Mouse (Mus musculus) cerebral cortex, adult 2 months (tissue): ENCODE results near the gene Rnf34.

ENCODE experiments used
- WGBS: fragments of 180-500 bp; shearing (Covaris S2); methylation state at CpG from one replicate; pipeline ENCODE4 v1.1.7; 2018; 5-methylcytosine and 5-hydroxymethylcytosine counted together

Rnf34 gene

GRCm38 (mm10) chr5:122849521-122850318 lies at the start of gene Rnf34:
Rnf34 (plus strand) TSS chr5:122850048.
- under 1% methylated on average over 61 of the region's 61 CpGs for WGBS

GRCm38 (mm10) chr5:122800345-122801010 lies 49.4 kb upstream of the Rnf34 start:
- 67% methylated on average over 13 of the region's 13 CpGs for WGBS

GRCm38 (mm10) chr5:122801684-122802083 lies 48.2 kb upstream of the Rnf34 start:
- WGBS: 91% methylated on average over 8 of the region's 8 CpGs

- 80% methylated on average over 9 of the region's 9 CpGs for WGBS
Observed at GRCm38 (mm10) chr5:122802706-122803105, 47.1 kb upstream of the Rnf34 start.

- WGBS: 58% methylated on average over 3 of the region's 3 CpGs
Observed at GRCm38 (mm10) chr5:122805503-122805902, 44.3 kb upstream of the Rnf34 start.

- WGBS: 80% methylated on average over 9 of the region's 9 CpGs
Observed at GRCm38 (mm10) chr5:122811364-122812079, 38.3 kb upstream of the Rnf34 start.

GRCm38 (mm10) chr5:122812699-122813098 lies 37.1 kb upstream of the Rnf34 start:
- WGBS: 67% methylated on average over 3 of the region's 3 CpGs

GRCm38 (mm10) chr5:122820777-122821523 lies 28.9 kb upstream of the Rnf34 start, which contains the start of gene Anapc5:
Anapc5 (minus strand) TSS chr5:122821339.
- WGBS: 0% methylated on average over 55 of the region's 55 CpGs

GRCm38 (mm10) chr5:122821524-122821885 lies 28.3 kb upstream of the Rnf34 start:
- WGBS: 1% methylated on average over 10 of the region's 10 CpGs

GRCm38 (mm10) chr5:122822441-122822840 lies 27.4 kb upstream of the Rnf34 start:
- WGBS: 89% methylated on average over 4 of the region's 4 CpGs

GRCm38 (mm10) chr5:122823976-122824375 lies 25.9 kb upstream of the Rnf34 start:
- WGBS: 64% methylated on average over 1 of the region's 1 CpGs

- WGBS: 68% methylated on average over 6 of the region's 6 CpGs
Observed at GRCm38 (mm10) chr5:122824450-122824849, 25.4 kb upstream of the Rnf34 start.

GRCm38 (mm10) chr5:122825099-122825498 lies 24.7 kb upstream of the Rnf34 start:
- 81% methylated on average over 8 of the region's 8 CpGs for WGBS

GRCm38 (mm10) chr5:122832536-122832935 lies 17.3 kb upstream of the Rnf34 start:
- WGBS: 84% methylated on average over 10 of the region's 10 CpGs

- 50% methylated on average over 10 of the region's 10 CpGs for WGBS
Observed at GRCm38 (mm10) chr5:122832996-122833395, 16.9 kb upstream of the Rnf34 start.

GRCm38 (mm10) chr5:122841126-122841525 lies 8.7 kb upstream of the Rnf34 start:
- WGBS: 92% methylated on average over 2 of the region's 2 CpGs

- 92% methylated on average over 5 of the region's 5 CpGs for WGBS
Observed at GRCm38 (mm10) chr5:122843799-122844198, 6.0 kb upstream of the Rnf34 start.

GRCm38 (mm10) chr5:122850319-122851002 lies 613 bp downstream of the Rnf34 start:
- WGBS: under 1% methylated on average over 38 of the region's 38 CpGs

- 84% methylated on average over 2 of the region's 2 CpGs for WGBS
Observed at GRCm38 (mm10) chr5:122852611-122853010, 2.8 kb downstream of the Rnf34 start.

GRCm38 (mm10) chr5:122855858-122856257 lies 6.0 kb downstream of the Rnf34 start:
- WGBS: 70% methylated on average over 3 of the region's 3 CpGs

- WGBS: 86% methylated on average over 2 of the region's 2 CpGs
Observed at GRCm38 (mm10) chr5:122863053-122863452, 13.2 kb downstream of the Rnf34 start.
